Mouse (Mus musculus) right cerebral cortex, postnatal 4 days (tissue): ENCODE data around the gene Dcun1d1.

Source experiments
- DNase-seq: peaks from one replicate; pipeline ENCODE4 v3.0.0-alpha.2; 2022

Dcun1d1 gene

GRCm38 (mm10) chr3:35929831-35930230, 7.4 kb downstream of the Dcun1d1 start:
- DNase-seq, result no peak

DNA sequence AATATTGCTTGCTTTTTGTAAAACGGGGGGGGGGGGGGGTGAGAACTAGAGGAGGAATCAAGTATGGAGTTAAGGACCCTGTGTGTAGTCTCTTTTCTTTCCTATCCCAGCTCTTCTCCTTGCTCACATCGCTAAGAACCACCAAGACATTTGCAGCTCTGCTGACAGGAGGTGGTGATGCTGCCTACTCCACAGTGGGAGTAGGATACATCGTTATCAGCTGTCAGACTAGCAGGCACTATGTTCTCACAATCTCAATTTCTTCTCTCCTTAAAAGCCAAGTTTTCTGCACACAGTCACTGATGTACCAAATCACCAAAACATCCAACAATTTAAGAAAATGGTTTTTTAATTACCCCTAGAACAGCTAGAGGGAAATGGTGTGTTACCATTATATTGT, 7.8 kb downstream of the Dcun1d1 start:
- no peak for DNase-seq

DNA sequence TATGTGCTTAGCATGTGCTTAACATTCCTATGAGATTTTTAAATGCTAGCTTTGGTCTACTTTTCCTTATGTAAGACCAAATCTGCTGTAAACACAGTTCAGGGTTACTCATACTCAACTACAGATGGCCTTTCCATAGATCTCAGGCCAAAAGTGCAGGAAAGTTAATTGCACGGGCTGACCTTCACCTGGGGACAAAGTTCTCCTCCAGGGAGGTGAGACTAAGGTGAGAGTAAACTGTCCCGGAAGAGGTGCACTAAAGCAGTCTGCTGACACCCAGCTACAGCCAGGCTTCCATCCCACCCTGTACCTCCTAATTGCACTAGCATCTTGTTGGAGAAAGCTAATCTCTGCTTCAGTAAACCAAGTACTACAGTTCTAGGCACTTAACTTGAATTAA, 11.4 kb downstream of the Dcun1d1 start:
- DNase-seq, result no peak

DNA sequence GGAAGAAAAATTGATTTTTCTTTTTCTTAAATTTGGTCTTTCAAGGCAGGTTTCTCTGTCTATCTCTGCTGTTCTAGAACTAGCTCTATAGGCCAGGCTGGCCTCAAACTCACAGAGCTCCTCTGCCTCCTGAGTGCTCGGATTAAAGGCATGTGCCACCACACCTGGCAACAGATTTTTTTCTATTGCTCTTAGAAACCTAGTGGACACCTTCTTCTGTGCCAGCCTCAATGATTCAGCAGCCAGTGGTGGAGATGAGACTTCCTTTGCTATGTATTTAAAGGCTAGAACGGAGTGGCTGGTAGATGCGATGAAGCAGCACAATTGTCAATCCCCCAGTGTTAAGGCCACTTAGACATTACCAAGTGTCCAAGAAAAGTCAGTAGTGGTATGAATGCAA, 13.2 kb downstream of the Dcun1d1 start:
- no peak for DNase-seq

GRCm38 (mm10) chr3:35923495-35923894, 13.8 kb downstream of the Dcun1d1 start:
- DNase-seq, result no peak

DNA sequence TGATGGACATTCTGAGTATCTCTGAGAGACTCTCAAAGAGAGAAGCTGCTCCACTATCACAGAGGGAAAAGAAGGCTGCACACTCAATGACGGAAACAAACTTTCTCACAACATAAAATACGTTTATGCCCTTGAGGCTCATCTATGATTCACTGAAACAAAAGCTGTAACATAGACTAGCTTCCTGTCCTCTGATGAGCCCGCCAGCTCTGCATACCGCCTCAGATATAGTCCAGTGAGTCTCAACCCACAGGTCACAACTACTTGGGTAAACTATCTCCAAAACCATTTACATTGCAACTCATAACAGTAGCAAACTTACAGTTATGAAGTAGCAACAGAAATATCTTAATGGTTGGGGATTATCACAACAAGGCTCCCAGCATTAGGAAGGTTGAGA, 14.7 kb downstream of the Dcun1d1 start:
- no peak for DNase-seq

GRCm38 (mm10) chr3:35918229-35918628, 19.0 kb downstream of the Dcun1d1 start:
- no peak for DNase-seq

DNA sequence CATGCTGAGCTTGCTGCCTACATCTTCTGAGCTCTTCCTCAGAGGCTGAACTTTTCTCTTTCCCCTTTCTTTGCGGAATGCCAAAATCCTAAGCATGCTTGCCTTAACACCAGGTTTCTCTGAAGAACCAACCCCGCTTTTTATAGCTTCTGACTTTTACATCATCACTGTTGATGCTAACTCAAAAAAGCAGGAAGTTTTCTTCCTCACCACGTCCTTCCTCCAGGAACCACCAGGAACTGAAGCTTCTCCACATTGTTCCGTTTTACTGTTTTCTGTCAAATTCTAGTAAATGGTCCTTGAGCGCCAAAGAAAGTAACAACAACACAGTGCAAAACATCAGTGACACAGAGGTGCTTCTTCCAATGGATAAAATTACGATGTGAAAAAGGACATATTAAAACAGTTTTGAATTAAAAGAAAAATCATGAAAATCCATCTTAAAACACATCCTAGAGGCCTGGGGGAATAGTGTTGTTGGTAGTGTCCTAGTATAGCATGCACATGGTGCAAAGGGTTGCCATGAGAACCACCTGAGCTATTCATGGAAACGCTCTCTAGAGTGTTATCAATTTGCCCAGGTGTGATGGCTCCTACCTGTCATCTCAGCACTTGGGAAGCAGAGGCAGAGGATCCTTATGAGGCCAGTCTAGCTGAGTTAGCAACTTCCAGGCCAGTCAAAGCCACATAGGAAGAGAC, 28.1 kb downstream of the Dcun1d1 start:
- DNase-seq, result no peak

GRCm38 (mm10) chr3:35900555-35901204, 36.6 kb downstream of the Dcun1d1 start:
- DNase-seq, result no peak

DNA sequence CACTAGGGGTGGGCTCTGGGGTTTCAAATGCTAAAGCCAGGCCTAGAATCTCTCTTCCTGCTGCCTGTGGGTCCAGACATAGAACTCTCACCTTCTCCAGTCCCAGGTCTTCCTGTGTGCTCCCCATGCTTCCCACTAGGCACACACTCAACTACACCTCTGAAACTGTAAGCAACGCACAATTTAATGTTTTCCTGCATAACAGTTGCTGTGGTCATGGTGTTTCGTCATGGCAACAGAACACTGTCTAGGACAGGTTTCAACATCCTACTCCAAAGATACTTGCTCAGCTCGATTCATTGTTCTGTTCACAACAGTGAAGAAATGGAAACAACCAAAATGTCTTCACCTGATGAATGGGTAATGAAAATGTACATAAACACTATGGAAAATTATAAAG, 38.1 kb downstream of the Dcun1d1 start:
- no peak for DNase-seq

GRCm38 (mm10) chr3:35897900-35898299, 39.3 kb downstream of the Dcun1d1 start:
- no peak for DNase-seq

GRCm38 (mm10) chr3:35893156-35893555, 44.1 kb downstream of the Dcun1d1 start:
- no peak for DNase-seq

DNA sequence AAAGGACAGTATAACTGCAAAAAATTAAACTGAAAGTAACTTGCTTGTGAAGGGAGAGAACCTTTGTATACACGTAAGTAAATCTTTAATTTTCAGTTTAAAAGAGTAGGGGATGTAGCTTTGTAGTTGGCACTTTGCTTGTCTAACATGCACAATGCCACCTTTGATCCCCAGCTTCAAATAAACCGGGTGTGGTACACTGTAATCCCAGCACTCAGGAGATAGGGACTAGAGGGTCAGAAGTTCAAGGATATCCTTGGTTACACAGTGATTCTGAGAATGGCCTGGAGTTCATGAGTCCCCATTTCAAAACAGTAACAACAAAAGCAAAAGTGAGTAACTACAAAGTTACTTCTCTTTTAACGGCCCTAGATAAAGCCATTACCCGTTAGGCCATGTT, 46.1 kb downstream of the Dcun1d1 start:
- DNase-seq, result no peak

- no peak for DNase-seq
Measured at GRCm38 (mm10) chr3:35889531-35889930, 47.7 kb downstream of the Dcun1d1 start.

DNA sequence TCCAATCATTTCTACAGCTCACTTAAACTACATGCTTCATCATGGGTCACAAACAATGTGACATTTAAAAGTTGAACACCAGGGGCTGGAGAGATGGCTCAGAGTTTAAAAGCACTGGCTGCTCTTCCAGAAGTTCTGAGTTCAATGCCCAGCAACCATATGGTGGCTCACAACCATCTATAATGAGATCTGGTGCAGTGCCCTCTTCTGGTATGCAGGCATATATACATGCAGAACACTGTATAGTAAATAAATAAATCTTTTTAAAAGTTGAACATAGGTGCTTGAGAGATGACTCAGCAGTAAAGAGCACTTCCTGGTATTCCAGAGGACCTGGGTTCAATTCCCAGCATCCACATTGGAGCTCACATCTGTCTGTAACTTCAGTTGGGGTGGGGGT, 54.0 kb downstream of the Dcun1d1 start:
- DNase-seq, result no peak

DNA sequence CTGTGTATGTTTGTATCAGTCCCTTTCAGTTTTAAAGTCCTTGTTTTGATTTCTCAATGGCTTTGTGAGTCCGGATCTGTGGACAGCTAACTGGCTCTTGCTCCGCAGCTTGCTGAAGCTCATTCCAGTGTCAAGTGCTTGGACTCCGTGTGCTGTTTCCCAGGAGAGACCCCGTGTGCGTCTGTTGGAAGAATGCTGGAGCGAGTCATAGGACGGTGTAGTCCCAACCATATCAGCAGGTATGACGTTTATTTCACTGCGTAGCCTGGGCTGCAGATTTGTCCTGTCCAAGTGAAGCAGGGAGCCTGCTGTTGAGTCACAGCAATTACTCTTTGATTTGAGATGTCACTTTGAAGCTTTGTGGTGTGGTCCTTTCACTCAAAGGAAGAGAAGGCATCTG, 87.9 kb downstream of the Dcun1d1 start:
- no peak for DNase-seq
